Mouse (Mus musculus): ENCODE measurements around the gene Rad51b. TPM values are rescaled to one million over a fixed set of nuclear protein-coding genes. Genes with fewer than 3 reads are reported as not detected.

Rad51b gene
- polyA plus RNA-seq, 1 experiment from 2014 or later: 6.6 TPM

- H3K4me1 ChIP-seq (replicated peaks): peaks cover 46% of the 10 kb centered on the region
- no peaks in the 10 kb centered on the region for H3K36me3 ChIP-seq
- no peaks in the 10 kb centered on the region for H3K27me3 ChIP-seq (ENCODE audit: insufficient read depth, poor library complexity, severe bottlenecking)
- H3K27ac ChIP-seq: peak overlapping the region; percentile 78
- 50% methylated on average over 9 of the region's 9 CpGs for WGBS
- H3K9me3 ChIP-seq: no peaks in the 10 kb centered on the region
- H3K4me3 ChIP-seq: no peak overlapping the region
- DNase-seq (ENCODE audit: low spot score): no peak
Measured at GRCm38 (mm10) chr12:79686594-79687325, 389.7 kb downstream of the Rad51b start.

DNA sequence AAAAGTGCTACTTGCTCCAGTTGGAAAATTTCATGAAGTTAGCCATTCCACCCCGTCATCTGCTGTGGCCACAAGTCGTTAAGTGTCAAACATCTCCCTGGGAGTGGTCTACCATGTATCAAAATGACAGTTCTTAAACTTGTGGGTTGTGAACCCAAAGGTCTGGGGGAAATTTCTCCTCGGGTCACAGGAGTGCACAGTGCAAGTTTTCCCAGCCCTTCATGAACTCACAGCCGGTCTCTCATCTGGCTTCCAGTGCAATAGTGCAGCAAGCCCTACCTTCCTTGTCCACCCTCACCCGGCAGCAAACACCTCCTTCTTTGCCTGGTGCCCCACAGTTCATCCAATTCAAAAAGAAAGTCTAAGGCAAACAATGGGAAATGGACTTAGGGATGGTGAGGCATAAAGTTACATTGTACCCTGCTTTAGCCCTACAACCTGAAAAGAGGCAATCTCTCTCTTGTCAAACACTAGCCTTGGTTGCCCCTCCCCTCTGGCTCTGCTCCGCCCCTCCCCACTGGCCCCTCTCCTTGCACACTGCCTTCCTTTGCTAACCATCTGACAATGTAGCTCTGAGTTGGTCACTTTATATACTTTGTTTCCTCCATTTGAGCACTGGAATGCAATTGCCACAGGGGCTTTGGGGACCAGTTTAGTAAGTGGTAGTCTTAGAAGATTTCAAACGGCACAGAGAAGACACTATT is 390.8 kb downstream of the Rad51b start:
- no peaks in the 10 kb centered on the region for H3K36me3 ChIP-seq
- H3K4me1 ChIP-seq (replicated peaks): peaks cover 41% of the 10 kb centered on the region
- WGBS: 78% methylated on average over 7 of the region's 7 CpGs
- no peaks in the 10 kb centered on the region for H3K9me3 ChIP-seq
- H3K27me3 ChIP-seq (ENCODE audit: insufficient read depth, poor library complexity, severe bottlenecking): no peaks in the 10 kb centered on the region
- no peak overlapping the region for H3K4me3 ChIP-seq
- no peak for DNase-seq (ENCODE audit: low spot score)
- peak overlapping the region; percentile 71 for H3K27ac ChIP-seq

DNA sequence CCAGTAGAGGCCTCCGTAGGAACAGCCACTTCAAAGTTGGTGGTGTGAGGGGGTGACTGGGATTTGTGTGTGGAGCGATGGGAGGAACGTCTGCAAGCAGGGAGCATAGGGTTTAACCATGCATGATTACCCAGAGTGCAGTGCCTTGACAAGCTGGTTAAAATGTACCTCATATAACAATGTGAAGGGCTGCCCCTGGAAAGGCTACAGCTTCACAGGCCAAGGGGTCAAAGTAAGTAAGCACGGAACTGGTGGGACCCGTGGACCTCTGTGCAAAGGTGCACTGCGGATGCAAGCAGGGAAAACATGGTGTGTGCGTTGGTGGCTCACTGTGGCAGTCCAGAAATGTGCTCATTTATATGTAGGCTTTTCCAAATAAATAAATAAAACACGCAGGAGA is 392.2 kb downstream of the Rad51b start:
- Histone ChIP-seq H3K27ac (peak overlapping the region; percentile 35; the same call in 1 of the 2 replicates), H3K27me3 (ENCODE audit: insufficient read depth, poor library complexity, severe bottlenecking) (no peaks in the 10 kb centered on the region), H3K4me1 (replicated peaks) (peaks cover 34% of the 10 kb centered on the region), H3K9me3 (no peaks in the 10 kb centered on the region), H3K36me3 (no peaks in the 10 kb centered on the region), H3K4me3 (no peak overlapping the region)
- WGBS: 80% methylated on average over 8 of the region's 8 CpGs
- no peak for DNase-seq (ENCODE audit: low spot score)

DNA sequence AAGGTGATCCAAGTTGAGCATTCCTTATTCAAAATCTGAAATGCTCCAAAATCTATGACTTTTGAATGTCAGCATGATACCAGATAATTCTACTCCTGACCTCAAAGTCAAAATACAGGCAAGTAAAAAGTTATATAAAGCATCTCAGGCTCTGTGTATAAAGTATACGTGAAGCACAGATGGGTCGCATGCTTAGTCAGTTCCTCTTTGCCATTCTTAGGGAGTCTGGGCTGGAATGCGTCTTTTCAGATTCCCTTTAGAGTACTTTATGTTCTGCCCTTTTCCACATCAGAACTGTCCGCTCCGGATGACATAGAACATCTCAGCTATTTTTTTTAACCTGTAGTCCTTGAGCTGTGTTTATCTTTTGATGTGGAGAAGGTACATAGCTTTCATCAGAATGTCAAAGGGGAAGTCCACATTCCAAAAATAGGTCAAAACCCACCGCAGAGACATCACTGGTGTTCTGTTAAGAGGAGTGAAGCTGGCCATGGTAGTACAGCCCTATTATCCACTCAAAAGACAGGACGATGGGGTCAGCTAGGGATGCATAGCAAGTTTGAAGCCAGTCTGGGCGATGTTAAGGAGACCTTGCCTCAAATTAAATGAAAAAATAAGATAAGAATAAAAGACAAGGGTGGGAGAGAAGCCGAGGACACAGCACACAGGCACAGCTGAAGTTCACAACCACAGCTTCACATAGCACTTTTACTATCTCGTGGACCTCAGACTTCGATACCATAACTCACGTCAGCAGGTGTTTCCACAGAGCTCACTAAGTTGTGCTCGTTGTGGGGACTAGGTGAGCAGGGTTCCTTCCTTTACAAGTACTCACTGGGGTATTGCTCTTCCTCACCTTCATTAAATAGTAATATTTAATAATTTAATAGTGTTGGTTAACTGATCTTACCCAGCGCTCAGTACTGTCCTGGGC is 395.1 kb downstream of the Rad51b start:
- WGBS: 89% methylated on average over 14 of the region's 14 CpGs
- H3K4me3 ChIP-seq: no peak overlapping the region
- no peak for DNase-seq (ENCODE audit: low spot score)

DNA sequence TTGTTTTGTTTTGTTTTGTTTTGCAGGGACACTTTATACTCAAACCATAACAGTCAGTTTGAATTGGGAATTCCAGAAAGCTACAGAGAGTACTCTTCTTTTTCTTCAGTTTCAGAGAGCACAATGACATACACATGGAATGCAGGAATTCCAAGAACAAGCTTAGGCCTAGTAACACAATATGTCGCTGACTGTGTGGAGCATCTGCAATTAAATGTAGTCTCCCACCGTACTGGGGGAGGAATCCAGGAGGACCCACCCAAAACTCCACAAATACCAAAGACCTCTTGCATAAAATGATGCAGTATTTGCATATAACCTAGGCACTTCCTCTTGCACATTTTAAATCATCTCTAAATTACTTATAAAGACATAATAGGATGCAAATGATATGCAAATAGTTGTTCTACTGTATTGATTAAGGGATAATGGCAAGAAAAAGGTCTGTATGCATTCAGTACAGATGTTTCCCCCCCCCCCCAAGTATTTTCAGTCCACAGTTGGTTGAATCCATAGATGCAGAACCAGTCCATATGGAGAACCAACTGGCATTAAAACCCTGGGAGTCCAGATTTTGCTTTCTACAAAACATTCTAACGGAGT is 398.9 kb downstream of the Rad51b start:
- DNase-seq (ENCODE audit: low spot score): no peak
- Histone ChIP-seq H3K4me3 (no peak overlapping the region), H3K9me3 (no peaks in the 10 kb centered on the region), H3K36me3 (no peaks in the 10 kb centered on the region), H3K27ac (no peak overlapping the region), H3K27me3 (ENCODE audit: insufficient read depth, poor library complexity, severe bottlenecking) (no peaks in the 10 kb centered on the region), H3K4me1 (replicated peaks) (peaks cover 7% of the 10 kb centered on the region)
- WGBS: 69% methylated on average over 3 of the region's 3 CpGs

More for the DNA sequence above, 395.1 kb downstream of the Rad51b start:
- H3K9me3 ChIP-seq: no peaks in the 10 kb centered on the region
- H3K4me1 ChIP-seq (replicated peaks): peaks cover 29% of the 10 kb centered on the region
- H3K27me3 ChIP-seq (ENCODE audit: insufficient read depth, poor library complexity, severe bottlenecking): no peaks in the 10 kb centered on the region
- no peaks in the 10 kb centered on the region for H3K36me3 ChIP-seq
- H3K27ac ChIP-seq: no peak overlapping the region

DNA sequence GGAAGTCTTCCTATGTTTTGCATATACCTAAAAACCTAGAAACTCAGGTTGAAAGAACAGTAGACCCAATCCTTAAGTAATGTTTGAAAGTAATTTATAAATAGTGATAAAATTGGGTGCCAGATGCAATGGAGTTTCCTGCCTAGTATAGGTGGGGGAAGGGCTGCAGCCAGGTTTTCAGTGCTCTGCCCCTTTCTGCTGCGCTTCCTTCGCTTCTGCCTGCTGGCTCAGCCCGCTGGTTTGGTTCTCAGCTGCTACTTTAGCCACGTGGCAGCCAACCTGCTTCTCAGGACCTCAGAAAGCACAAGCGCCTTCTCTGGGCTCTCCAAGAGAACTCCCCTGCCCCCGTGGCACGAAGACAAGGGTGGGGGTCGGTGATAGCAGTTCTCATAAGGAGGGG is 406.5 kb downstream of the Rad51b start:
- WGBS: 41% methylated on average over 8 of the region's 8 CpGs
- H3K36me3 ChIP-seq: no peaks in the 10 kb centered on the region
- peaks cover 48% of the 10 kb centered on the region for H3K4me1 ChIP-seq (replicated peaks)
- no peak overlapping the region for H3K4me3 ChIP-seq
- no peaks in the 10 kb centered on the region for H3K9me3 ChIP-seq
- DNase-seq (ENCODE audit: low spot score): no peak
- peaks cover 3% of the 10 kb centered on the region; the same call in 1 of the 2 replicates for H3K27me3 ChIP-seq (ENCODE audit: insufficient read depth, poor library complexity, severe bottlenecking)
- H3K27ac ChIP-seq: peak overlapping the region; percentile 62; the same call in 1 of the 2 replicates

DNA sequence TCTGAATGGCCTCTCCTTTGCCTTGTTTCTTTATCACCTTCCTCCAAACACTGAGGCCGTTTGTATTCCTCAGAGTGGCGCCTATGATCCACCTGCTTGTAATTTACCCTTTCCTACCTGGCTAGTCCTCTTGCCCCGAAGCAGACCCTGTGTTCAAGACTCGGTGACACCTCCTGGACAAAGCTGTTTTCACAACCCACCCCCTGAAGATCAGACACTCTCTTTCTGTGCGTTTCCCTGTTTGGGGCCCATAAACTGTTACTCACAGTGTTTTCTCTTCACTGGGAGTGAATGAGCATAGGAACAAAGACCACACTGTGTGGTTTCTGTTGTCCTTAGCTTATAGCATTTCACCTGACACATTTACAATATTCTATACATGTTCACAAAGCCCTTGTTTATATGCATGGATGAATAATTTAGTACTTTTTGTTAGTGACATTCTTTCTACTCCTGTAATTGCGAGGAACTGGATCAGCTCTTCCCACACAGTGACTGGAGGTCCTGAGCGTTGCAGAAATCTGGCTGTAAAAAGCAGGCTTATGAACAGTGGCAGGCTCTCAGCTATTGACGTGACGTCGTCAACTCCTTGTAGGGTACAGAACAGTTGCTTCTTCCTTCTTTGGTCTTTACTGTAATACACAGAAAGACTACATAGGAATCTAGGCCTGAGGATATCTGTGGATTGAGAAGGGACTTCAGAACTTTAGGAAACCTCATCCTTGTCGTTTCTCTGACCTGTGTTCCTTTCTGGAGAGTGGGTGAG is 408.6 kb downstream of the Rad51b start:
- H3K27ac ChIP-seq: peak overlapping the region; percentile 62
- no peak for DNase-seq (ENCODE audit: low spot score)
- H3K9me3 ChIP-seq: no peaks in the 10 kb centered on the region
- no peaks in the 10 kb centered on the region for H3K36me3 ChIP-seq
- WGBS: 66% methylated on average over 11 of the region's 11 CpGs
- H3K4me1 ChIP-seq (replicated peaks): peaks cover 59% of the 10 kb centered on the region
- H3K27me3 ChIP-seq (ENCODE audit: insufficient read depth, poor library complexity, severe bottlenecking): peaks cover 3% of the 10 kb centered on the region; the same call in 1 of the 2 replicates
- no peak overlapping the region for H3K4me3 ChIP-seq

DNA sequence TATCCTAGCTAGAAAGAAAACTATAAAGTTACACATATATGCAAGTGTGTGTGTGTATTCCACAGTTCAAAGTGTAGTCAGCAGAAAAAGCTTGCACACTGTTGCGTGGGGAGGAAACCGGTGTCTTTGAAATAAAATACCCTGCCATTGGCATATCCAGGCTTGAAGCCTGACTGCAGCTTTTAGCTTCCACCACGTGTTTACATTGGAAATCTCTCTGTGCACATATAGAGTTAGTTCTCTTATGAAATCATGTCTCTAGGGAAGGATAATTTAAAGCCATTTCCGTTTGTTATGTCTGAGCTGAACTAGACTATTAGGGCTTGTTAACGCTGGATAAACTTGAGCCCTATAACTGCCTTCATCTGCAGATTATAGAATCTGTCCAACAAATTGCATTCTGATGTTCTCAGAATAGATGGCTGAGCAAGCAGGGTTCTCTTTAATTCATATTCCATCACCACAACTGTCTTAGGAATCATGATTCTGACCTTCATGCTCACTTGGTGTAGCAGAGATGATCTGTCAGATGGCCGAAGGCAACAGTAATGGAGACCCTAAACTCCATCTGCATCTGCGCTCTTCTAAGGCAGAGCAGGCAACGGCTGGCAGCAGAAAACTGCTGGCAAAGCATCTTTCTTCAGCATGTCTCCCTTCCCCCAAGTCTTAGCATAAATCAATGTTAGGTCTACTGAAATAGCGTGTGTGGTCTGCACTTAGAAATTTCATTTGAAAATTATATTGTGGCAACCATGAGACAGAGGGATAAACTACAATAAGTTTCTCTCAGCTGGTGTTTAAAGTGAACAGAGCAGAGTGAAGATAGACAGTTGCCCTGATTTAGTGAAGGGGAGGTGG is 410.7 kb downstream of the Rad51b start:
- H3K27ac ChIP-seq: peak overlapping the region; percentile 66
- 75% methylated on average over 9 of the region's 9 CpGs for WGBS
- H3K4me1 ChIP-seq (replicated peaks): peaks cover 64% of the 10 kb centered on the region
- H3K36me3 ChIP-seq: no peaks in the 10 kb centered on the region
- H3K9me3 ChIP-seq: no peaks in the 10 kb centered on the region
- no peak overlapping the region for H3K4me3 ChIP-seq
- peaks cover 3% of the 10 kb centered on the region; the same call in 1 of the 2 replicates for H3K27me3 ChIP-seq (ENCODE audit: insufficient read depth, poor library complexity, severe bottlenecking)
- no peak for DNase-seq (ENCODE audit: low spot score)

- no peak for DNase-seq (ENCODE audit: low spot score)
- H3K9me3 ChIP-seq: no peaks in the 10 kb centered on the region
- peak overlapping the region; percentile 66 for H3K27ac ChIP-seq
- peaks cover 70% of the 10 kb centered on the region for H3K4me1 ChIP-seq (replicated peaks)
- H3K4me3 ChIP-seq: no peak overlapping the region
- WGBS: 85% methylated on average over 5 of the region's 5 CpGs
- H3K36me3 ChIP-seq: no peaks in the 10 kb centered on the region
- peaks cover 3% of the 10 kb centered on the region; the same call in 1 of the 2 replicates for H3K27me3 ChIP-seq (ENCODE audit: insufficient read depth, poor library complexity, severe bottlenecking)
Measured at GRCm38 (mm10) chr12:79708423-79708733, 411.3 kb downstream of the Rad51b start.

DNA sequence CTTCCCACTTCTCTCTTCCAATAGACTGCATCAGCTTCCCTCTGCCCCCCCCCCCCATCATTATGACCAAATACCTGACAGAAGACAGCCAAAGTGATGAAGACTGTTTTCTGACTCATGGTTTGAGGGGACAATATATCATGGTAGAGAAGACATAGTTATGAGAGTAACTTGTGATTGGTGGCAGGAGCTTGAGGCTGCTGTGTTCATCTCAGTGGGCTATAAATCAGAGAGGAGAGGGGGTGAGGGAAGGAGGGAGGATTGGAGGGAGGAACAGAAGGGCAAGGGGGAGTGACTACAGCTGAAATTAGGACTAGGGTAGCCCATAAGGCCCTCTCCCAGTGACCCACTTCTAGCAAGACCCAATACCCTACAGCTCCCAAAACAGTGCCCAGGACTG is 416.2 kb downstream of the Rad51b start:
- H3K9me3 ChIP-seq: no peaks in the 10 kb centered on the region
- DNase-seq (ENCODE audit: low spot score): no peak
- no peaks in the 10 kb centered on the region for H3K27me3 ChIP-seq (ENCODE audit: insufficient read depth, poor library complexity, severe bottlenecking)
- H3K36me3 ChIP-seq: no peaks in the 10 kb centered on the region
- H3K4me3 ChIP-seq: no peak overlapping the region
- H3K4me1 ChIP-seq (replicated peaks): peaks cover 57% of the 10 kb centered on the region
- H3K27ac ChIP-seq: peak overlapping the region; percentile 73

DNA sequence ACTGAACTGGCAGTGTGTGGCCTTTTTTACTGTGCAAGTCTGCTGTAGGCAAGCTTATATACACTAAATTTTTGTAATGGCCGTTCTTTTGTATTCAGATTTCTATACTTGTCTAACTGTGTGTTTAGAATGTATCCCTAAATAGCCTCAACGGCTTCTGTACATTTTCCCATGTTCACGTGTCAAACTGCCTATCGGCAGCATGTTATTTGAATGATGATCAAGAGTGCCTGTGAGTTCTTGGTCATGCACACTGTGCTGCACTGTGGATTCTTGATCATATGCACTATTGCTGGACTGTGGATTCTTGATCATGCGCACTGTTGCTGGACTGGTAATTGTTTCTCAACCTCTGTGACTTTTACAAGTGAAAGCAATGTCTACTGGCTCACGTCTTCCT is 417.4 kb downstream of the Rad51b start:
- no peak for DNase-seq (ENCODE audit: low spot score)
- no peaks in the 10 kb centered on the region for H3K36me3 ChIP-seq
- 78% methylated on average over 6 of the region's 6 CpGs for WGBS
- no peaks in the 10 kb centered on the region for H3K9me3 ChIP-seq
- peak overlapping the region; percentile 90 for H3K27ac ChIP-seq
- no peak overlapping the region for H3K4me3 ChIP-seq
- H3K4me1 ChIP-seq (replicated peaks): peaks cover 56% of the 10 kb centered on the region
- no peaks in the 10 kb centered on the region for H3K27me3 ChIP-seq (ENCODE audit: insufficient read depth, poor library complexity, severe bottlenecking)
